ENCODE assay signal across 8 mouse cellular contexts in genomic region chr4:114909602-114910484, GRCm38 (mm10). TPM values are rescaled to one million over a fixed set of nuclear protein-coding genes. Genes with fewer than 3 reads are reported as not detected.
A peak's percentile ranks its signal among the peaks of the same experiment; 100 is the strongest.
DNase-seq lines count a peak whose midpoint lies in the region; ATAC-seq and TF ChIP-seq lines count a peak whose summit lies in the region.
"Had no signal": no experiment of that assay in that cellular context is flagged by ENCODE, and none has a peak within 500 bp of the region (broad histone marks: within the 10 kb centered on the region; RNA-seq: fewer than 3 reads in every experiment).

No protein-coding gene starts in this region.

- H3K4me1 ChIP-seq in intestine, postnatal 0 days (replicated peaks; ENCODE audit: control insufficient read depth, insufficient read depth, low read length), result no peaks in the 10 kb centered on the region
- H3K4me1 ChIP-seq in spleen, adult 2 months (ENCODE audit: control insufficient read depth, insufficient read depth, insufficient read length), result peaks cover 10% of the 10 kb centered on the region

- no peak for TF ChIP-seq POLR2A in spleen, adult 2 months (IDR thresholded peaks at IDR 0.05; ENCODE audit: low read depth, low read length)

- 6% methylated on average over 20 of the region's 20 CpGs for WGBS in intestine, postnatal 0 days
- WGBS in spleen, adult 2 months, result 7% methylated on average over 20 of the region's 20 CpGs

- no peaks in the 10 kb centered on the region for H3K27me3 ChIP-seq in C2C12 (ENCODE audit: control insufficient read depth, insufficient read depth, insufficient read length)
- H3K27me3 ChIP-seq in intestine, postnatal 0 days (replicated peaks; ENCODE audit: control insufficient read depth, insufficient read depth, low read length), result peaks cover 99% of the 10 kb centered on the region
- H3K27me3 ChIP-seq in spleen, adult 2 months (ENCODE audit: control insufficient read depth, insufficient read depth, low read length), result peaks cover 28% of the 10 kb centered on the region

- peaks cover 15% of the 10 kb centered on the region for H3K36me3 ChIP-seq in C2C12 (ENCODE audit: control insufficient read depth, insufficient read depth)
- H3K36me3 ChIP-seq in intestine, postnatal 0 days (ENCODE audit: control insufficient read depth, insufficient read depth), result no peaks in the 10 kb centered on the region
- H3K36me3 ChIP-seq in spleen, adult 2 months (ENCODE audit: control insufficient read depth, insufficient read depth, low read length), result no peaks in the 10 kb centered on the region

- no peaks in the 10 kb centered on the region for H3K9me3 ChIP-seq in intestine, postnatal 0 days (ENCODE audit: control insufficient read depth)

- H3K4me2 ChIP-seq in intestine, postnatal 0 days (replicated peaks; ENCODE audit: low read depth), result peak overlapping the region; percentile 91

- 0 out of 2 replicates have a peak overlapping the region, but pooled peaks have one; percentile 12 for H3K9ac ChIP-seq in intestine, postnatal 0 days (ENCODE audit: low read depth, low read length)

- H3K4me3 ChIP-seq in C2C12 (ENCODE audit: insufficient read depth, poor library complexity, severe bottlenecking), result peak overlapping the region; percentile 45
- H3K4me3 ChIP-seq in intestine, postnatal 0 days (ENCODE audit: low read depth, low read length), result peak overlapping the region; percentile 58
- H3K4me3 ChIP-seq in spleen, adult 2 months (ENCODE audit: extremely low read depth, insufficient read depth, insufficient read length), result peak overlapping the region; percentile 80

- H3K27ac ChIP-seq in intestine, postnatal 0 days (ENCODE audit: low read depth, low read length), result no peak overlapping the region
- peak overlapping the region; percentile 36 for H3K27ac ChIP-seq in spleen, adult 2 months (ENCODE audit: insufficient read depth, low read length)

- TF ChIP-seq CTCF in C2C12 (IDR thresholded peaks at IDR 0.05; ENCODE audit: control insufficient read depth, insufficient read depth, insufficient read length), result peak; percentile 70
- TF ChIP-seq CTCF in intestine, postnatal 0 days (IDR thresholded peaks at IDR 0.05; ENCODE audit: low read depth), result peak; percentile 78
- peak; percentile 49; the same call in 1 of the 2 replicates for TF ChIP-seq CTCF in spleen, adult 2 months (IDR thresholded peaks at IDR 0.05; ENCODE audit: extremely low read depth, insufficient read depth, insufficient read length, insufficient replicate concordance)

- peak; percentile 68 for DNase-seq in MEL-GATA-1-ER (ENCODE audit: extremely low read depth, low read depth)
- DNase-seq in lung, postnatal 14 days, result peak; percentile 49
- DNase-seq in spleen, adult 2 months (ENCODE audit: low read depth in 1 of 2, low spot score in 2 of 2), result peak in 1 of 2 experiments; percentile 42
- no peak for DNase-seq in cerebellum, adult 18-20 months

- no peaks in the 10 kb centered on the region for H3K79me3 ChIP-seq in C2C12 (ENCODE audit: low read depth)

- H3ac ChIP-seq in C2C12 (ENCODE audit: control insufficient read depth, insufficient read length, low read depth), result peak overlapping the region; percentile 89

- no peaks in the 10 kb centered on the region for H3K79me2 ChIP-seq in C2C12 (ENCODE audit: control insufficient read depth, insufficient read depth)

- peak; percentile 71 for ATAC-seq in erythroid progenitor cell, adult 5-6 weeks (replicated peaks; ENCODE audit: low FRiP score, poor library complexity, severe bottlenecking)
- no peak for ATAC-seq in intestine, postnatal 0 days

TF ChIP-seq in C2C12, 6 proteins besides CTCF, POLR2A, EP300 and RAD21:
- no peak for TF ChIP-seq MAX (IDR thresholded peaks at IDR 0.05)
- TF ChIP-seq FOSL1 (IDR thresholded peaks at IDR 0.05; ENCODE audit: insufficient read depth, low read length, poor library complexity, severe bottlenecking), result no peak
- no peak for TF ChIP-seq MYOD1 (IDR thresholded peaks at IDR 0.05; ENCODE audit: control insufficient read depth, insufficient read length, low read depth)
- no peak for TF ChIP-seq CEBPB (IDR thresholded peaks at IDR 0.05; ENCODE audit: low read depth)

RNA-seq across cellular contexts. Expression of gene Foxd2, which starts 1.2 kb away (rescaled TPM):
- polyA plus RNA-seq in C2C12 (2012; fragmentation: generic; extraction: Trizol), result 0.57 TPM
- total RNA-seq in erythroid progenitor cell, adult 5-6 weeks (2015; ENCODE audit: low replicate concordance), result 0.84 TPM in 1 of 2 replicates, not detected in the other
- total RNA-seq in erythroid progenitor cell, adult 5-6 weeks (2017; ENCODE audit: low replicate concordance), result not detected in 2 replicates
- polyA plus RNA-seq in intestine, postnatal 0 days (2015; fragmentation: Nextera tagmentation; extraction: Ambion mirVana), result 0.50 TPM in 1 of 2 replicates, not detected in the other
- polyA plus RNA-seq in spleen, adult 2 months (2012; rRNA removed), result 0.72 and 1.1 TPM in 2 replicates

RNA-seq across cellular contexts. Expression of gene Foxe3, which starts 16.0 kb away (rescaled TPM):
- polyA plus RNA-seq in C2C12 (2012; fragmentation: generic; extraction: Trizol), result not detected
- not detected in 2 replicates for total RNA-seq in erythroid progenitor cell, adult 5-6 weeks (2015; ENCODE audit: low replicate concordance)
- total RNA-seq in erythroid progenitor cell, adult 5-6 weeks (2017; ENCODE audit: low replicate concordance), result not detected in 2 replicates
- polyA plus RNA-seq in intestine, postnatal 0 days (2015; fragmentation: Nextera tagmentation; extraction: Ambion mirVana), result not detected in 2 replicates
- polyA plus RNA-seq in spleen, adult 2 months (2012; rRNA removed), result not detected in 2 replicates
- total RNA-seq: hematopoietic stem cell, adult 5-6 weeks had no signal

Comparison
In these comparisons a context has a peak if more than half of its experiments do, and no peak if none do; other contexts are left out.
1. DNase-seq: peak in MEL-GATA-1-ER (single experiment) and lung, postnatal 14 days (single experiment); none in cerebellum, adult 18-20 months (0 of 2).
2. Peak in every context shown above with its lines, with median percentiles within 50 percentile points of each other: H3K4me3 ChIP-seq and CTCF ChIP-seq.